Mouse (Mus musculus) kidney, postnatal 25 days (tissue): ENCODE results near the gene Pisd.

Experiments used
- DNase-seq, 2 experiments: peaks; one replicate each; pipeline ENCODE4 v3.0.0; 2021; ENCODE audit warnings: mixed read lengths in 2 of 2

Gene Pisd

DNA sequence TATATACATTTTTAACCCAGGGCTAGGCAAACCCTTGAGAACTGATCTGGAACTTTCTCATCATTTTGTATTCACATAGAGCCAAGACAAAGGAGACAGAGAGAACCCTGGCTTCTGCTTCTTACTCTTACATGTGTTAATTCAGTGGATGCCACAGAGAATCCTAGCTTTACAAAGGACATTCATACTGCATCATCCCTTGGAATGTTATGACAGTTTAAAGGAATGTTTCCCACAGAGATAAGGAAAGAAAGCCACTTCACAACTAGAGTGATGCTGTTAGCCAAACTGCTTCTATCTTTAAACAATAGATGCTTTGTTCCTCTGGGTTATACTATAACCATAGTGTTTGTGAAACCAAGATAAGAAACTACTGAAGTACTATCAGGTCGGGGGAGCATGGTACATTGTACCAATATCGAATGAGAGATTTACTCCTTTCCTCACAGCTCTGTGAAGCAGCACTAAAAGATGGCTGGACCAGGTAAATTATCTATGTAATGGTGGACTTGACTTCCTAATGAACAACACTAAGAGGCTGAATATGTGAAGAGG is 79.1 kb downstream of the Pisd start:
- no peak for DNase-seq

DNA sequence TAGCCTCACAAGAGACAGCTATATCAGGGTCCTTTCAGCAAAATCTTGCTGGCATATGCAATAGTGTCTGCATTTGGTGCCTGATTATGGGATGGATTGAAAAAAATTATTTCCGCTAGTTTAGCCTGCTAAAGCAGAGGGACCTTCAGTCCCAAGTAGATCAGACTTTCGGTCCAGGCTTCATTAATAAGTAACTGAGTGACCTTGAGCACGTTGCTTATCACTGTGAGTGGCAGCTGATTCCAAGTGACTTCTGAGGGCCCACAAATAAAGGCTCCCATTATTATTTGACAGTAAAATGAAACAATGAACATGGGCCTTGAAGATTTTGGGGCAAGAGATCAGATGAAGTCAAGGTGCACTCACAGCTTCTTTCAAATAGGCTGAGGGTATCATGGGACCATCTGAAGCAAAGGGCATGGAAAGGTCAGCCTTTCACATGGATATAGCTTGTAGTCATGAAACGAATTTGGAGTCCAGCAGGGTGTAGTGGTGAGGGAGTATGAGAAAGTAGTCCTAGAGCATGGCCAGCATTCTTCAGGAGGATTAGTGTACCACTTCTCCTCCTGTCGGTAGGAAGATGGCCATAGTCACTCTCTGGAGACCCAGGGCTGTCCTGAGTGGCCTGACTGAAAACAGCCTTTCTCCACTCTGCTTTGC is 88.1 kb downstream of the Pisd start:
- peak in 1 of 2 experiments; percentile 20 for DNase-seq

DNA sequence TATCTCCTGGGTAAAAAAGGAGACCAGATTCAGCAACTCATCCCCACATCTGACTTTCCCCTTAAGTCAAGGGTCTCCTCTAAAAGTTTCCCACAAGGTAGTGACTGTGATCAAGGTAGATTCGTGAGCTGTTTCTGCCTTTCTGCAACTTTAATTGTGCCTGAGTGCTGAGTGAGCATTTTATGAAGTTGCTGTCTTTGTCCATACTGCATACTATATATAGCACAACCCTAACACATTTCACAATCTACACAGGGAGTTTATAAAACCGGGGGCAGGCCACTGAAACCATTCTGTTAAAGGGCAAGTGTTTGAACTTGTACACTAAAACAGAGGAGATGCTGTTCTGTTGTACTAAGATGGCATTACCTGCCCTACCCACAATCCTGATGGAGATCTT is 92.0 kb downstream of the Pisd start:
- no peak for DNase-seq
